8 mouse cellular contexts compared by ENCODE assay signal in genomic region chr10:95322076-95323070, GRCm38 (mm10). TPM values are rescaled to one million over a fixed set of nuclear protein-coding genes. Genes with fewer than 3 reads are reported as not detected.
A peak's percentile ranks its signal among the peaks of the same experiment; 100 is the strongest.
DNase-seq lines count a peak whose midpoint lies in the region; ATAC-seq and TF ChIP-seq lines count a peak whose summit lies in the region.

No protein-coding gene starts in this region.

- ATAC-seq in forebrain, embryonic 14.5 days, result no peak
- peak; percentile 25 for ATAC-seq in megakaryocyte progenitor cell, adult 5-6 weeks (replicated peaks; ENCODE audit: poor library complexity)

- H3K4me3 ChIP-seq in forebrain, embryonic 14.5 days (ENCODE audit: low read depth, low read length), result peak overlapping the region; percentile 54
- H3K4me3 ChIP-seq in testis, adult 2 months (ENCODE audit: control insufficient read depth, low read depth, low read length), result peak overlapping the region; percentile 43

- WGBS in forebrain, embryonic 14.5 days, result 66% methylated on average over 20 of the region's 20 CpGs

- peak; percentile 26; the same call in 1 of the 2 replicates for TF ChIP-seq POLR2A in testis, adult 2 months (IDR thresholded peaks at IDR 0.05; ENCODE audit: control insufficient read depth, low read depth, low read length)

- H3K27me3 ChIP-seq in forebrain, embryonic 14.5 days (replicated peaks; ENCODE audit: control insufficient read depth, insufficient read depth, low read length), result no peaks in the 10 kb centered on the region
- no peaks in the 10 kb centered on the region for H3K27me3 ChIP-seq in testis, adult 2 months (ENCODE audit: control insufficient read depth, insufficient read depth, low read length)

- TF ChIP-seq CTCF in testis, adult 2 months (IDR thresholded peaks at IDR 0.05; ENCODE audit: control insufficient read depth, insufficient read depth, insufficient replicate concordance, low read depth, low read length), result no peak

- peak overlapping the region; percentile 76 for H3K9ac ChIP-seq in forebrain, embryonic 14.5 days (ENCODE audit: low read length)

- peak overlapping the region; percentile 95; the same call in 1 of the 2 replicates for H3K27ac ChIP-seq in forebrain, embryonic 14.5 days (ENCODE audit: low read depth, low read length)
- H3K27ac ChIP-seq in testis, adult 2 months (ENCODE audit: control insufficient read depth, insufficient read depth, low read depth, low read length), result peak overlapping the region; percentile 81

- no peaks in the 10 kb centered on the region for H3K36me3 ChIP-seq in forebrain, embryonic 14.5 days (ENCODE audit: control insufficient read depth, insufficient read depth, low read length)
- H3K36me3 ChIP-seq in testis, adult 2 months (ENCODE audit: control insufficient read depth, insufficient read depth, low read length), result no peaks in the 10 kb centered on the region; the same call in 1 of the 2 replicates

- H3K4me1 ChIP-seq in forebrain, embryonic 14.5 days (ENCODE audit: control insufficient read depth, insufficient read depth, low read length), result peaks cover 12% of the 10 kb centered on the region
- H3K4me1 ChIP-seq in testis, adult 2 months (ENCODE audit: control insufficient read depth, insufficient read depth, low read length), result peaks cover 9% of the 10 kb centered on the region

- H3K9me3 ChIP-seq in forebrain, embryonic 14.5 days (replicated peaks; ENCODE audit: control insufficient read depth, low read length), result no peaks in the 10 kb centered on the region

- peak; percentile 52 for DNase-seq in Muller cell, postnatal 12 days (ENCODE audit: inconsistent ontology term)
- DNase-seq in adrenal gland, postnatal 25 days, result peak; percentile 32
- DNase-seq in forebrain, embryonic 14.5 days (ENCODE audit: low spot score), result peak; percentile 61
- DNase-seq in heart, postnatal 4 days, result peak; percentile 74
- peak; percentile 25 to 40 for DNase-seq in layer of hippocampus, postnatal 10 days (ENCODE audit: low spot score in 2 of 2)
- DNase-seq in spleen, postnatal 4 days (ENCODE audit: low spot score in 2 of 2), result no peak

- peak overlapping the region; percentile 65 for H3K4me2 ChIP-seq in forebrain, embryonic 14.5 days (ENCODE audit: low read length)

RNA-seq across cellular contexts. Expression of gene Cradd, which starts 1.6 kb away (rescaled TPM):
- 15.2 and 19.1 TPM in 2 replicates for total RNA-seq in adrenal gland, postnatal 25 days (2021)
- polyA plus RNA-seq in forebrain, embryonic 14.5 days (2014; fragmentation: Nextera tagmentation; extraction: Ambion mirVana), result 11.7 and 13.4 TPM in 2 replicates
- 10 to 100 TPM; 11.3 to 12.2 TPM for total RNA-seq in heart, postnatal 4 days (2021)
- total RNA-seq in layer of hippocampus, postnatal 10 days (2021), result 1 to 10 TPM; 5.8 to 7.3 TPM
- 10.7 and 12.2 TPM in 2 replicates for total RNA-seq in megakaryocyte progenitor cell, adult 5-6 weeks (2015)
- total RNA-seq in megakaryocyte progenitor cell, adult 5-6 weeks (2017), result 3.5 and 3.8 TPM in 2 replicates
- polyA plus RNA-seq in testis, adult 2 months (2012; rRNA removed), result 4.0 and 4.6 TPM in 2 replicates

Comparison
In these comparisons a context has a peak if more than half of its experiments do, and no peak if none do; other contexts are left out.
1. DNase-seq: peak in Muller cell, postnatal 12 days (single experiment), adrenal gland, postnatal 25 days (single experiment), forebrain, embryonic 14.5 days (single experiment), heart, postnatal 4 days (single experiment) and layer of hippocampus, postnatal 10 days (2 of 2); none in spleen, postnatal 4 days (0 of 2).